Mouse (Mus musculus): ENCODE results near the gene H2-M10.6.

GRCm38 (mm10) chr17:36839931-36840330, 28.0 kb downstream of the H2-M10.6 start:
- TF ChIP-seq CTCF (IDR thresholded peaks at IDR 0.05; ENCODE audit: low read depth) (no peak), EP300 (IDR thresholded peaks at IDR 0.05; ENCODE audit: low read depth) (no peak)

Measured in liver, embryonic 14.5 days (tissue).